In genomic region chr13:39537724-39538440, GRCm38 (mm10) we compare ENCODE assay signal across 18 mouse cellular contexts.
DNase-seq lines count a peak whose midpoint lies in the region; ATAC-seq lines count a peak whose summit lies in the region.
"Had no signal": no experiment of that assay in that cellular context is flagged by ENCODE, and none has a peak within 500 bp of the region (broad histone marks: within the 10 kb centered on the region; RNA-seq: fewer than 3 reads in every experiment).

No protein-coding gene starts in this region.

- H3K9ac ChIP-seq in hindbrain, embryonic 16.5 days (ENCODE audit: low read depth, low read length): no peak overlapping the region
- no peak overlapping the region for H3K9ac ChIP-seq in limb, embryonic 11.5 days (ENCODE audit: low read length)
- H3K9ac ChIP-seq: embryonic facial prominence, embryonic 15.5 days; limb, embryonic 15.5 days had no signal

- peaks cover 59% of the 10 kb centered on the region for H3K27me3 ChIP-seq in hindbrain, embryonic 10.5 days (ENCODE audit: insufficient read depth, poor library complexity, severe bottlenecking)
- 0 out of 2 replicates have a peak, but pooled peaks cover 2% of the 10 kb centered on the region for H3K27me3 ChIP-seq in hindbrain, embryonic 16.5 days (replicated peaks; ENCODE audit: control insufficient read depth, insufficient read depth, low read length)
- no peaks in the 10 kb centered on the region for H3K27me3 ChIP-seq in limb, embryonic 11.5 days (ENCODE audit: control insufficient read depth, insufficient read depth, low read length)
- H3K27me3 ChIP-seq: embryonic facial prominence, embryonic 15.5 days; limb, embryonic 15.5 days had no signal

- no peak for ATAC-seq in hindbrain, embryonic 16.5 days
- no peak for ATAC-seq in limb, embryonic 11.5 days (ENCODE audit: insufficient number of reproducible peaks, low FRiP score, low TSS enrichment, low read depth)
- ATAC-seq: activated CD4-positive, CD25-positive, alpha-beta regulatory T cell, adult 4 months; lung, postnatal 0 days had no signal

- no peaks in the 10 kb centered on the region for H3K36me3 ChIP-seq in hindbrain, embryonic 10.5 days
- H3K36me3 ChIP-seq in hindbrain, embryonic 16.5 days (ENCODE audit: control insufficient read depth, insufficient read depth, low read length): no peaks in the 10 kb centered on the region
- H3K36me3 ChIP-seq in limb, embryonic 11.5 days (ENCODE audit: control insufficient read depth, insufficient read depth, low read length): no peaks in the 10 kb centered on the region
- H3K36me3 ChIP-seq: embryonic facial prominence, embryonic 15.5 days; limb, embryonic 15.5 days had no signal

- 37% methylated on average over 14 of the region's 14 CpGs for WGBS in hindbrain, embryonic 10.5 days
- 28% methylated on average over 14 of the region's 14 CpGs for WGBS in hindbrain, embryonic 16.5 days
- WGBS in limb, embryonic 11.5 days: 49% methylated on average over 14 of the region's 14 CpGs

- no peak overlapping the region for H3K4me3 ChIP-seq in hindbrain, embryonic 10.5 days
- H3K4me3 ChIP-seq in hindbrain, embryonic 16.5 days (ENCODE audit: low read length): no peak overlapping the region
- no peak overlapping the region for H3K4me3 ChIP-seq in limb, embryonic 11.5 days (ENCODE audit: low read depth, low read length)
- H3K4me3 ChIP-seq: embryonic facial prominence, embryonic 15.5 days; heart, adult 2 months; limb, embryonic 15.5 days had no signal

- no peaks in the 10 kb centered on the region for H3K9me3 ChIP-seq in hindbrain, embryonic 10.5 days
- H3K9me3 ChIP-seq in hindbrain, embryonic 16.5 days (ENCODE audit: control insufficient read depth, low read length): no peaks in the 10 kb centered on the region
- H3K9me3 ChIP-seq in limb, embryonic 11.5 days (ENCODE audit: control insufficient read depth, low read length): no peaks in the 10 kb centered on the region
- H3K9me3 ChIP-seq: embryonic facial prominence, embryonic 15.5 days; limb, embryonic 15.5 days had no signal

- peak; percentile 44 for DNase-seq in hindbrain, embryonic 10.5 days (ENCODE audit: low spot score)
- peak; percentile 15 for DNase-seq in ES-CJ7 (ENCODE audit: low read depth, low spot score)
- DNase-seq in embryo, embryonic 9.5 days (ENCODE audit: extremely low spot score): peak; percentile 36
- DNase-seq in limb, embryonic 11.5 days (ENCODE audit: low spot score): peak; percentile 39
- DNase-seq in right cerebral cortex, postnatal 36 days (ENCODE audit: low spot score in 2 of 2): no peak
- no peak for DNase-seq in right cerebral cortex, postnatal 25 days
- no peak for DNase-seq in heart, adult 11 months
- DNase-seq: cerebellum, adult 18-20 months; heart, adult 2 months; heart, postnatal 14 days; kidney, adult 2 months; thymus, postnatal 4 days had no signal

- no peak overlapping the region for H3K4me2 ChIP-seq in hindbrain, embryonic 16.5 days (ENCODE audit: low read length)
- no peak overlapping the region for H3K4me2 ChIP-seq in limb, embryonic 11.5 days (ENCODE audit: low read depth, severe bottlenecking)
- H3K4me2 ChIP-seq: embryonic facial prominence, embryonic 15.5 days; limb, embryonic 15.5 days had no signal

- H3K27ac ChIP-seq in hindbrain, embryonic 10.5 days: 0 out of 2 replicates have a peak overlapping the region, but pooled peaks have one; percentile 6
- no peak overlapping the region for H3K27ac ChIP-seq in hindbrain, embryonic 16.5 days (ENCODE audit: low read depth, low read length)
- H3K27ac ChIP-seq in limb, embryonic 11.5 days (replicated peaks; ENCODE audit: low read depth, low read length): no peak overlapping the region
- H3K27ac ChIP-seq: embryonic facial prominence, embryonic 15.5 days; heart, adult 2 months; limb, embryonic 15.5 days; stomach, postnatal 0 days had no signal

- peaks cover 12% of the 10 kb centered on the region for H3K4me1 ChIP-seq in hindbrain, embryonic 10.5 days (replicated peaks)
- H3K4me1 ChIP-seq in hindbrain, embryonic 16.5 days (ENCODE audit: control insufficient read depth, insufficient read depth, low read depth, low read length): no peaks in the 10 kb centered on the region; the same call in 1 of the 2 replicates
- H3K4me1 ChIP-seq in limb, embryonic 11.5 days (ENCODE audit: control insufficient read depth, insufficient read depth, low read length): peaks cover 7% of the 10 kb centered on the region; the same call in 1 of the 2 replicates
- H3K4me1 ChIP-seq: limb, embryonic 15.5 days had no signal

Comparison
In these comparisons a context has a peak if more than half of its experiments do, and no peak if none do; other contexts are left out.
1. DNase-seq: peak in hindbrain, embryonic 10.5 days (single experiment), ES-CJ7 (single experiment), embryo, embryonic 9.5 days (single experiment) and limb, embryonic 11.5 days (single experiment); none in right cerebral cortex, postnatal 36 days (0 of 2), right cerebral cortex, postnatal 25 days (single experiment) and heart, adult 11 months (single experiment).